Mouse (Mus musculus): ENCODE measurements around the gene Kif13a. TPM values are rescaled to one million over a fixed set of nuclear protein-coding genes. Genes with fewer than 3 reads are reported as not detected.

Gene Kif13a
- polyA plus RNA-seq, 1 experiment from 2014 or later: 15.3 TPM

DNA sequence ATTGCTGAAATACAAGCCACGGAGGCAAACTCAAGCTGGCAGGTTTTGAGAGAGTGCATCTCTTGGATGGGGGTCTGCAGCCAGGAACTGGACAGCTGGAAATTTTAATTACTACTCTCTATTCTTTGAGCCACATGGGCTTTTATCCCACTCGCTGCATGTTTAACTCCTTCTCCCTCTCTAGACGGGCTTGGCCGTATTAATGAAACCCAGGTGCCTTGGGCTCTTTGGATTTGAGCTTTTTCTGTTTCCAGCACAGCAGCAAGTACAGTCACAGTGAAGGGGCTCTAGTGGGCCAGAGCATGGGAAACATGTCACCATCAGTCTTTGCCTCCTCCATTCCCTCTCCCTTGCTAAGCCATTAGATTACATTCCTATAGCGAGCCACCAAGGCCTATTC is 16.4 kb upstream of the Kif13a start:
- no peaks in the 10 kb centered on the region for H3K9me3 ChIP-seq
- H3K4me3 ChIP-seq: no peak overlapping the region
- 71% methylated on average over 5 of the region's 5 CpGs for WGBS
- peaks cover 30% of the 10 kb centered on the region for H3K4me1 ChIP-seq (replicated peaks)
- no peaks in the 10 kb centered on the region for H3K36me3 ChIP-seq
- DNase-seq (ENCODE audit: low spot score): no peak
- peak overlapping the region; percentile 0; the same call in 1 of the 2 replicates for H3K27ac ChIP-seq
- no peaks in the 10 kb centered on the region for H3K27me3 ChIP-seq (ENCODE audit: insufficient read depth, poor library complexity, severe bottlenecking)

DNA sequence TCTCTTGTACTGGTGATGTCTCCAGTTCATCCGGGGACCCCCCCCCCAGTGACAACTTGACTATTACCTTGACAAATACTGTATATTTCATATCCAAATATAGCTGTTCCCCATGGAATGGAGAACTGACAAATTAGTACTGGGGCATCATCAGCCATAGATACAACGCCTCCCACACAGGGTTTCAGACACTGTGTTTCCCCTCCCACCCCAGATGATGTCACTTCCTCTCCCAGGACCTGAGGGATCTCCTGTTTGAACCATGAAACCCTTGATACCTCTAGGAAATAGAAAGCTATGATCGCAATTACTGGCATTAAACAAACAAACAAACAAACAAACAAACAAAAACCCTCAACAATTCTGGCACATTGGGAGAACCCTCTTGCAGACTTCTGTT is 15.6 kb upstream of the Kif13a start:
- Histone ChIP-seq H3K36me3 (no peaks in the 10 kb centered on the region), H3K9me3 (no peaks in the 10 kb centered on the region), H3K27me3 (ENCODE audit: insufficient read depth, poor library complexity, severe bottlenecking) (no peaks in the 10 kb centered on the region), H3K4me1 (replicated peaks) (peaks cover 30% of the 10 kb centered on the region), H3K4me3 (no peak overlapping the region), H3K27ac (peak overlapping the region; percentile 83; the same call in 1 of the 2 replicates)
- DNase-seq (ENCODE audit: low spot score): no peak
- WGBS: 83% methylated on average over 3 of the region's 3 CpGs

DNA sequence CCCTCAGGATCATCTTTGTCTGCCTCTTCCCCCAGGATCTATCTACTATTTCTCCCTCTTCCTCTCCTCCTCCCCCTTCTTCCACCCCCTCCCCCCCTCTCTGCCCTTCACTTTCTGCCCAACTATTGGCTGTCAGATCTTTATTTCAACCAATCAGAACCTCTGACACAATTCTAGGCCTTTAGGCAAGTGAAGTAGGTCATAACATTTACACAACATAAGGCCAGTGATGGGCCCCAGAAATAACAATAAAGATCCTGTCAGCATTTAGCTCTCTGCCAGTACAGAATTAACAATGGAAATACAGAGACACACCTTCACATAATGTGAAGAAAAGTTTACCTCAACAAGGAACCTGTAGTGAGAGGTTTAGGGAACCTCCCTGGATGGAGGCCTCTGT is 13.6 kb upstream of the Kif13a start:
- Histone ChIP-seq H3K27ac (0 out of 2 replicates have a peak overlapping the region, but pooled peaks have one; percentile 35), H3K4me1 (replicated peaks) (peaks cover 30% of the 10 kb centered on the region)

GRCm38 (mm10) chr13:46934116-46934515 is 4.4 kb upstream of the Kif13a start:
- WGBS: 86% methylated on average over 10 of the region's 10 CpGs
- Histone ChIP-seq H3K4me1 (replicated peaks) (peaks cover 12% of the 10 kb centered on the region), H3K27ac (no peak overlapping the region), H3K36me3 (no peaks in the 10 kb centered on the region), H3K4me3 (no peak overlapping the region), H3K9me3 (no peaks in the 10 kb centered on the region), H3K27me3 (ENCODE audit: insufficient read depth, poor library complexity, severe bottlenecking) (peaks cover 18% of the 10 kb centered on the region)
- no peak for DNase-seq (ENCODE audit: low spot score)

More for the DNA sequence above, 13.6 kb upstream of the Kif13a start:
- no peak for DNase-seq (ENCODE audit: low spot score)
- H3K27me3 ChIP-seq (ENCODE audit: insufficient read depth, poor library complexity, severe bottlenecking): no peaks in the 10 kb centered on the region
- H3K9me3 ChIP-seq: no peaks in the 10 kb centered on the region
- no peak overlapping the region for H3K4me3 ChIP-seq
- H3K36me3 ChIP-seq: no peaks in the 10 kb centered on the region

- no peak overlapping the region for H3K4me3 ChIP-seq
- WGBS: 83% methylated on average over 6 of the region's 6 CpGs
- peaks cover 18% of the 10 kb centered on the region for H3K27me3 ChIP-seq (ENCODE audit: insufficient read depth, poor library complexity, severe bottlenecking)
- no peaks in the 10 kb centered on the region for H3K36me3 ChIP-seq
- peaks cover 23% of the 10 kb centered on the region for H3K4me1 ChIP-seq (replicated peaks)
- H3K27ac ChIP-seq: no peak overlapping the region
- no peaks in the 10 kb centered on the region for H3K9me3 ChIP-seq
- DNase-seq (ENCODE audit: low spot score): no peak
These were observed 3.2 kb upstream of the Kif13a start for GRCm38 (mm10) chr13:46932846-46933245.

- 91% methylated on average over 1 of the region's 1 CpGs for WGBS
- Histone ChIP-seq H3K9me3 (no peaks in the 10 kb centered on the region), H3K36me3 (peaks cover 5% of the 10 kb centered on the region; the same call in 1 of the 2 replicates), H3K4me1 (replicated peaks) (peaks cover 30% of the 10 kb centered on the region), H3K4me3 (no peak overlapping the region), H3K27me3 (ENCODE audit: insufficient read depth, poor library complexity, severe bottlenecking) (peaks cover 18% of the 10 kb centered on the region), H3K27ac (no peak overlapping the region)
- DNase-seq (ENCODE audit: low spot score): no peak
These were observed 2.4 kb upstream of the Kif13a start for GRCm38 (mm10) chr13:46932049-46932448.

GRCm38 (mm10) chr13:46930659-46931046 is 986 bp upstream of the Kif13a start:
- peaks cover 18% of the 10 kb centered on the region for H3K27me3 ChIP-seq (ENCODE audit: insufficient read depth, poor library complexity, severe bottlenecking)
- H3K9me3 ChIP-seq: no peaks in the 10 kb centered on the region
- WGBS: 2% methylated on average over 15 of the region's 15 CpGs
- H3K27ac ChIP-seq: peak overlapping the region; percentile 98
- peaks cover 32% of the 10 kb centered on the region for H3K4me1 ChIP-seq (replicated peaks)
- peaks cover 19% of the 10 kb centered on the region for H3K36me3 ChIP-seq
- H3K4me3 ChIP-seq: peak overlapping the region; percentile 83
- no peak for DNase-seq (ENCODE audit: low spot score)

- WGBS: under 1% methylated on average over 60 of the region's 60 CpGs
These were observed 541 bp downstream of the Kif13a start for GRCm38 (mm10) chr13:46928961-46929691.

DNA sequence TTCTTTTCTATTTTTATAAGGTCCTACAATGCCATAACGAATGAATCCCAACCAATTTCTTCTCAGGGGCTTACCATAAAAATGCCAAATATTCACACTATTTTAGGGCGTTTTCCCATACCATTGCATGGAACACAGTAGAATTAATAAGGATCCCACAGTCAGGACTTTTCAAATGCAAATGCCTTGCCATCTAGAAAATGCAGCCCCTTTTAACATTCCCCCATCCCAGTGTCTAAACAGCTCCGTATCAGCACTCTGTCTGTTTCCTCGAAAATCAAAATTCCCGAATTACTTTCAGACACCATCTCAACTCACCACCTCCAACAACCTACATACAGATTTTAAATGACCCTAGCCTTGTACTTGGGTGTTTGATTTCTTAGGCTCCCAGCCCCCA is 1.3 kb downstream of the Kif13a start:
- Histone ChIP-seq H3K36me3 (peaks cover 28% of the 10 kb centered on the region), H3K27me3 (ENCODE audit: insufficient read depth, poor library complexity, severe bottlenecking) (peaks cover 18% of the 10 kb centered on the region), H3K27ac (peak overlapping the region; percentile 98), H3K4me3 (peak overlapping the region; percentile 83), H3K9me3 (no peaks in the 10 kb centered on the region), H3K4me1 (replicated peaks) (peaks cover 29% of the 10 kb centered on the region)
- no peak for DNase-seq (ENCODE audit: low spot score)
- WGBS: 21% methylated on average over 5 of the region's 5 CpGs

More at GRCm38 (mm10) chr13:46928961-46929691, 541 bp downstream of the Kif13a start:
- H3K4me3 ChIP-seq: peak overlapping the region; percentile 83
- DNase-seq (ENCODE audit: low spot score): peak; percentile 73
- peaks cover 29% of the 10 kb centered on the region for H3K4me1 ChIP-seq (replicated peaks)
- H3K9me3 ChIP-seq: no peaks in the 10 kb centered on the region
- H3K27ac ChIP-seq: peak overlapping the region; percentile 98
- peaks cover 28% of the 10 kb centered on the region for H3K36me3 ChIP-seq
- H3K27me3 ChIP-seq (ENCODE audit: insufficient read depth, poor library complexity, severe bottlenecking): peaks cover 18% of the 10 kb centered on the region

DNA sequence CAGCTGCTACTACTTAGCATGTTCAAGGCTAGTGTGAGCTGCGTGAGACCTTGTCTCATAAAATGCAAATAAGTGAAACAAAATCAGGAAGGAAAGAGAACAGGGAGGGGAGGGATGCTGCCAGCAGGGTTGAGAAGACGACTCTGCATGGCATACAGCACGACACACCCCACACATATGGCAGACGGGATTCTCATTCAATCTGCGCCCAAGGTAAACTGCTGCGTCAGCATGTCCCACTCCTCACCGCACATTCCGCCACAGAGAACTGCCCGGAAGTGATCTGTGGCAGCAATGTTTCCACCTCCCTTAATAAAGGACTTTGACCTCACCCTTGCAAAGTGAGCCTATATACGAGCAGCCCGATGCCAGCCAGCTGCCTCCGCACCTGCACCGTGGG is 4.0 kb downstream of the Kif13a start:
- Histone ChIP-seq H3K27ac (no peak overlapping the region), H3K4me1 (replicated peaks) (peaks cover 23% of the 10 kb centered on the region), H3K27me3 (ENCODE audit: insufficient read depth, poor library complexity, severe bottlenecking) (no peaks in the 10 kb centered on the region), H3K9me3 (no peaks in the 10 kb centered on the region), H3K4me3 (no peak overlapping the region), H3K36me3 (peaks cover 45% of the 10 kb centered on the region)
- no peak for DNase-seq (ENCODE audit: low spot score)
- WGBS: 94% methylated on average over 13 of the region's 13 CpGs

GRCm38 (mm10) chr13:46921559-46921958 is 8.1 kb downstream of the Kif13a start:
- H3K4me3 ChIP-seq: no peak overlapping the region
- H3K36me3 ChIP-seq: peaks cover 44% of the 10 kb centered on the region
- H3K27ac ChIP-seq: no peak overlapping the region
- H3K4me1 ChIP-seq (replicated peaks): 0 out of 2 replicates have a peak, but pooled peaks cover 6% of the 10 kb centered on the region
- H3K9me3 ChIP-seq: no peaks in the 10 kb centered on the region
- WGBS: 83% methylated on average over 8 of the region's 8 CpGs
- no peaks in the 10 kb centered on the region for H3K27me3 ChIP-seq (ENCODE audit: insufficient read depth, poor library complexity, severe bottlenecking)
- no peak for DNase-seq (ENCODE audit: low spot score)

- no peaks in the 10 kb centered on the region for H3K9me3 ChIP-seq
- H3K36me3 ChIP-seq: peaks cover 29% of the 10 kb centered on the region
- H3K4me3 ChIP-seq: no peak overlapping the region
- H3K27me3 ChIP-seq (ENCODE audit: insufficient read depth, poor library complexity, severe bottlenecking): no peaks in the 10 kb centered on the region
- no peak for DNase-seq (ENCODE audit: low spot score)
- H3K4me1 ChIP-seq (replicated peaks): 0 out of 2 replicates have a peak, but pooled peaks cover 6% of the 10 kb centered on the region
- 88% methylated on average over 2 of the region's 2 CpGs for WGBS
- H3K27ac ChIP-seq: no peak overlapping the region
These were observed 9.9 kb downstream of the Kif13a start for GRCm38 (mm10) chr13:46919797-46920196.

DNA sequence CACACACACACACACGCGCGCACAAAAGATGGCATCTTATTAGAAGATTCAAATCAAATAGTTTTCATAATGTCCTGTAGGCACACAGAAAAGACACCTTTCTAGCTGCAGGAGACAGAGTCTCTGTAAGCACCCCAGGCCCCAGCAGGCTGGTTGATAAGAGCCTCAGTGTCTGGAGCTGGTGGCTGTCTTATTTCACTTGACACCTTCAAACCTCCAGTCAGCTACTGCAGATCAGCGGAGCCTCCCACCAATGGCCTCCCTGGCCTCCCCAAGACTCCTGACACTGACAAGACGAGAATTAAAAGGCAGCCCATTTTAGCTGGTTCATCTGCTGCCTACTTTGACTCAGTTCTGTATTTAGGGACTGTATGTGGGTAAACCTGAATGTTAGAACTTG is 11.2 kb downstream of the Kif13a start:
- 88% methylated on average over 5 of the region's 5 CpGs for WGBS
- no peak for DNase-seq (ENCODE audit: low spot score)
- H3K4me1 ChIP-seq (replicated peaks): 0 out of 2 replicates have a peak, but pooled peaks cover 6% of the 10 kb centered on the region
- H3K36me3 ChIP-seq: peaks cover 30% of the 10 kb centered on the region
- H3K9me3 ChIP-seq: no peaks in the 10 kb centered on the region
- no peak overlapping the region for H3K4me3 ChIP-seq
- no peak overlapping the region for H3K27ac ChIP-seq
- H3K27me3 ChIP-seq (ENCODE audit: insufficient read depth, poor library complexity, severe bottlenecking): no peaks in the 10 kb centered on the region

Data from hindbrain, embryonic 10.5 days (tissue).